Mouse (Mus musculus): ENCODE data around the gene Acss3. TPM values are rescaled to one million over a fixed set of nuclear protein-coding genes. Genes with fewer than 3 reads are reported as not detected.

Acss3 gene
- polyA plus RNA-seq, 2 experiments = 0.17 to 0.28 TPM

- no peak for ATAC-seq (ENCODE audit: insufficient read depth)
- WGBS (ENCODE audit: insufficient replicate concordance) = 49% methylated on average over 3 of the region's 3 CpGs
- Histone ChIP-seq H3K4me3 (ENCODE audit: insufficient read depth in 1 of 2, low read depth in 2 of 2, low read length in 2 of 2) (no peak overlapping the region), H3K27ac (no peak overlapping the region), H3K36me3 (replicated peaks; ENCODE audit: control insufficient read depth, insufficient read depth, low read depth) (no peaks in the 10 kb centered on the region), H3K27me3 (ENCODE audit: control insufficient read depth, insufficient read depth, low read length) (no peaks in the 10 kb centered on the region), H3K9ac (replicated peaks) (no peak overlapping the region), H3K4me1 (replicated peaks; ENCODE audit: control insufficient read depth in 2 of 2, insufficient read depth in 2 of 2, low read length in 1 of 2) (no peaks in the 10 kb centered on the region), H3K9me3 (ENCODE audit: control insufficient read depth, low read length) (no peaks in the 10 kb centered on the region), H3K4me2 (ENCODE audit: low read depth) (no peak overlapping the region)
- no peak for TF ChIP-seq CTCF (IDR thresholded peaks at IDR 0.05; ENCODE audit: low read depth)
- no peak for DNase-seq (ENCODE audit: low read depth in 3 of 3, low spot score in 3 of 3)
These were observed 164.4 kb downstream of the Acss3 start for GRCm38 (mm10) chr10:106959026-106959425.

GRCm38 (mm10) chr10:106941380-106941779, 182.1 kb downstream of the Acss3 start:
- WGBS (ENCODE audit: insufficient replicate concordance) = 57% methylated on average over 5 of the region's 5 CpGs

GRCm38 (mm10) chr10:106939441-106939840, 184.0 kb downstream of the Acss3 start:
- no peaks in the 10 kb centered on the region for H3K27me3 ChIP-seq (ENCODE audit: control insufficient read depth, insufficient read depth, low read length)
- no peak overlapping the region for H3K4me3 ChIP-seq (ENCODE audit: insufficient read depth in 1 of 2, low read depth in 2 of 2, low read length in 2 of 2)
- TF ChIP-seq EP300 (IDR thresholded peaks at IDR 0.05; ENCODE audit: low read depth) (no peak), CTCF (IDR thresholded peaks at IDR 0.05; ENCODE audit: low read depth) (no peak)
- DNase-seq (ENCODE audit: low read depth in 3 of 3, low spot score in 3 of 3) = no peak
- H3K36me3 ChIP-seq (replicated peaks; ENCODE audit: control insufficient read depth, insufficient read depth, low read depth) = no peaks in the 10 kb centered on the region
- ATAC-seq (ENCODE audit: insufficient read depth) = no peak
- H3K27ac ChIP-seq = no peak overlapping the region
- no peaks in the 10 kb centered on the region for H3K9me3 ChIP-seq (ENCODE audit: control insufficient read depth, low read length)
- no peak overlapping the region for H3K9ac ChIP-seq (replicated peaks)
- WGBS (ENCODE audit: insufficient replicate concordance) = 43% methylated on average over 1 of the region's 1 CpGs
- H3K4me1 ChIP-seq (replicated peaks; ENCODE audit: control insufficient read depth in 2 of 2, insufficient read depth in 2 of 2, low read length in 1 of 2) = no peaks in the 10 kb centered on the region
- no peak overlapping the region for H3K4me2 ChIP-seq (ENCODE audit: low read depth)

More at GRCm38 (mm10) chr10:106941380-106941779, 182.1 kb downstream of the Acss3 start:
- no peak for ATAC-seq (ENCODE audit: insufficient read depth)
- Histone ChIP-seq H3K9me3 (ENCODE audit: control insufficient read depth, low read length) (no peaks in the 10 kb centered on the region), H3K4me1 (replicated peaks; ENCODE audit: control insufficient read depth in 2 of 2, insufficient read depth in 2 of 2, low read length in 1 of 2) (no peaks in the 10 kb centered on the region), H3K9ac (replicated peaks) (no peak overlapping the region), H3K27me3 (ENCODE audit: control insufficient read depth, insufficient read depth, low read length) (no peaks in the 10 kb centered on the region), H3K27ac (no peak overlapping the region), H3K4me2 (ENCODE audit: low read depth) (no peak overlapping the region), H3K36me3 (replicated peaks; ENCODE audit: control insufficient read depth, insufficient read depth, low read depth) (no peaks in the 10 kb centered on the region), H3K4me3 (ENCODE audit: insufficient read depth in 1 of 2, low read depth in 2 of 2, low read length in 2 of 2) (no peak overlapping the region)
- DNase-seq (ENCODE audit: low read depth in 3 of 3, low spot score in 3 of 3) = no peak
- no peak for TF ChIP-seq CTCF (IDR thresholded peaks at IDR 0.05; ENCODE audit: low read depth)
- no peak for TF ChIP-seq EP300 (IDR thresholded peaks at IDR 0.05; ENCODE audit: low read depth)

- H3K9ac ChIP-seq (replicated peaks) = no peak overlapping the region
- H3K4me1 ChIP-seq (replicated peaks; ENCODE audit: control insufficient read depth in 2 of 2, insufficient read depth in 2 of 2, low read length in 1 of 2) = no peaks in the 10 kb centered on the region
- no peaks in the 10 kb centered on the region for H3K36me3 ChIP-seq (replicated peaks; ENCODE audit: control insufficient read depth, insufficient read depth, low read depth)
- 58% methylated on average over 3 of the region's 3 CpGs for WGBS (ENCODE audit: insufficient replicate concordance)
- no peaks in the 10 kb centered on the region for H3K9me3 ChIP-seq (ENCODE audit: control insufficient read depth, low read length)
- H3K27ac ChIP-seq = no peak overlapping the region
- H3K4me2 ChIP-seq (ENCODE audit: low read depth) = no peak overlapping the region
- TF ChIP-seq EP300 (IDR thresholded peaks at IDR 0.05; ENCODE audit: low read depth) = no peak
- TF ChIP-seq CTCF (IDR thresholded peaks at IDR 0.05; ENCODE audit: low read depth) = no peak
- H3K4me3 ChIP-seq (ENCODE audit: insufficient read depth in 1 of 2, low read depth in 2 of 2, low read length in 2 of 2) = no peak overlapping the region
- ATAC-seq (ENCODE audit: insufficient read depth) (no peak), DNase-seq (ENCODE audit: low read depth in 3 of 3, low spot score in 3 of 3) (no peak)
- no peaks in the 10 kb centered on the region for H3K27me3 ChIP-seq (ENCODE audit: control insufficient read depth, insufficient read depth, low read length)
These were observed 184.6 kb downstream of the Acss3 start for GRCm38 (mm10) chr10:106938851-106939250.

- no peaks in the 10 kb centered on the region for H3K36me3 ChIP-seq (replicated peaks; ENCODE audit: control insufficient read depth, insufficient read depth, low read depth)
- ATAC-seq (ENCODE audit: insufficient read depth) = no peak
- H3K4me2 ChIP-seq (ENCODE audit: low read depth) = no peak overlapping the region
These were observed 186.5 kb downstream of the Acss3 start for GRCm38 (mm10) chr10:106936996-106937395.

More at GRCm38 (mm10) chr10:106936996-106937395, 186.5 kb downstream of the Acss3 start:
- Histone ChIP-seq H3K9ac (replicated peaks) (no peak overlapping the region), H3K27me3 (ENCODE audit: control insufficient read depth, insufficient read depth, low read length) (no peaks in the 10 kb centered on the region), H3K27ac (no peak overlapping the region), H3K9me3 (ENCODE audit: control insufficient read depth, low read length) (no peaks in the 10 kb centered on the region), H3K4me3 (ENCODE audit: insufficient read depth in 1 of 2, low read depth in 2 of 2, low read length in 2 of 2) (no peak overlapping the region), H3K4me1 (replicated peaks; ENCODE audit: control insufficient read depth in 2 of 2, insufficient read depth in 2 of 2, low read length in 1 of 2) (no peaks in the 10 kb centered on the region)
- no peak for DNase-seq (ENCODE audit: low read depth in 3 of 3, low spot score in 3 of 3)
- TF ChIP-seq CTCF (IDR thresholded peaks at IDR 0.05; ENCODE audit: low read depth) (no peak), EP300 (IDR thresholded peaks at IDR 0.05; ENCODE audit: low read depth) (no peak)
- WGBS (ENCODE audit: insufficient replicate concordance) = 75% methylated on average over 7 of the region's 7 CpGs
